Mouse (Mus musculus): ENCODE measurements around the gene Lpp. TPM values are rescaled to one million over a fixed set of nuclear protein-coding genes. Genes with fewer than 3 reads are reported as not detected.

Gene Lpp
- polyA plus RNA-seq, 1 experiment from 2014 or later: 10.9 TPM

DNA sequence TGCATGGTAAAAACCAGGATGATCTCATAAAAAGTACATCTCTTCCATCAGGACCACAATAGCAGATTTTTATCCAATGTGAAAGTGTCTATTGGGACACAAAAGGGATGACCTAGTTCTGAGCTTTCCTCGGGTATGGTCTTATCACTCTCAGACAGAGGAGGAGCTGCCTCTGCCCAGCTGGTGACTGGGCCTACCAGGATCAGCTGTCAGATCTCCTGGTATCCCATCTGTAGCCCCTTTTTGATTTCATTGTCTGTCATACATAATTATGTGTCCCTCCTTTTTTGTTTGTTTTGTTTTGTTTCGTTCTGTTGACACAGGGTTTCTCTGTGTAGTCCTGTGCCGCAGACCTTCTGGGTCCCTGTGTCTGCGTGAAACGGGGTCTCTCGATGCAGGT lies 644.1 kb downstream of the Lpp start:
- no peak for ATAC-seq
- no peak overlapping the region for H3K4me3 ChIP-seq (ENCODE audit: low read length)
- H3K4me2 ChIP-seq (ENCODE audit: low read length): no peak overlapping the region
- no peaks in the 10 kb centered on the region for H3K4me1 ChIP-seq (ENCODE audit: control insufficient read depth, insufficient read depth, low read depth, low read length)
- no peaks in the 10 kb centered on the region for H3K27me3 ChIP-seq (replicated peaks; ENCODE audit: control insufficient read depth, insufficient read depth, low read length)
- H3K27ac ChIP-seq (ENCODE audit: low read depth, low read length): no peak overlapping the region
- no peaks in the 10 kb centered on the region for H3K9me3 ChIP-seq (ENCODE audit: control insufficient read depth, low read length)
- WGBS: 66% methylated on average over 6 of the region's 6 CpGs
- no peak overlapping the region for H3K9ac ChIP-seq (ENCODE audit: low read depth, low read length)
- no peaks in the 10 kb centered on the region for H3K36me3 ChIP-seq (ENCODE audit: control insufficient read depth, insufficient read depth, low read length)

DNA sequence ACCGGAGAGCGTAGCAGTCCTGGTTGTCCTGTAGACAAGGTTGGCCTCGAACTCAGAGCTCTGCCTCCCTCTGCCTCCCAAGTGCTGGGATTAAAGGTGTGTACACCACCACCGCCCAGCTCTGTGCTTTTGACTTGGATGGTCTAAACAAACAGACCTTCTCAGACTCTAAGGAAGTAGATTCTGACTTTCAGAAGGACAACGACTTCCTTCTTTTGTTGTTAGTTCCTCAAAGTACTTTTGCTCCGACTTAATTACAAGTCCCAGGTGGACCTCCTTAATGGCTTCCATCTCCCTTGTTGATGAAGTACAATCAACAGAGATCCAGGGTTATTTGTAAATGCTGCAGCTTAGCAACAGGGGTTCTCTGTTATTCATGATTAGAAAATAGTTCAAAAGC lies 645.2 kb downstream of the Lpp start:
- no peak overlapping the region for H3K27ac ChIP-seq (ENCODE audit: low read depth, low read length)
- no peak for ATAC-seq
- H3K36me3 ChIP-seq (ENCODE audit: control insufficient read depth, insufficient read depth, low read length): no peaks in the 10 kb centered on the region
- WGBS: 92% methylated on average over 6 of the region's 6 CpGs
- H3K27me3 ChIP-seq (replicated peaks; ENCODE audit: control insufficient read depth, insufficient read depth, low read length): no peaks in the 10 kb centered on the region
- H3K4me3 ChIP-seq (ENCODE audit: low read length): no peak overlapping the region
- H3K4me2 ChIP-seq (ENCODE audit: low read length): no peak overlapping the region
- H3K9me3 ChIP-seq (ENCODE audit: control insufficient read depth, low read length): no peaks in the 10 kb centered on the region
- H3K4me1 ChIP-seq (ENCODE audit: control insufficient read depth, insufficient read depth, low read depth, low read length): no peaks in the 10 kb centered on the region
- H3K9ac ChIP-seq (ENCODE audit: low read depth, low read length): no peak overlapping the region

DNA sequence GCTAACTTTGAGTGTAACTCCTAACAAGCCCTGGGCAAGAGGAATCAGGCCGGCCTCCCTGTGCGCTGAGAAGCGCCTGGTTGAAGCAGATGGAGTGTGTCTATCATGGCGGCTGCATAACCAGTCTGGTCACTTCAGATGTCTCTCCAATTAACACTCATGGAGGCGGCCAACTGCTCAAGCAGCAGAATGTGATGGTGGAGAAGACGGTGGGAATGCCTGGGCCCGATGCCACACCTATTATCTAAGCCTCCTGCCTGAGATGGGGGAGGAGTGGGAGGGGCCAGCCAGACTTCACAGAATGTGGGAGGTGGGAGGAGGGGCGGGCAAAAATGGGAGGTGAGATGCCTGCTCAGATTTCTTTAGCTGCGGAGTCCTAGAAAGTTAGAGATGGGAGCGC lies 646.6 kb downstream of the Lpp start:
- peak; percentile 61; the same call in 1 of the 2 replicates for ATAC-seq
- WGBS: 55% methylated on average over 10 of the region's 10 CpGs

DNA sequence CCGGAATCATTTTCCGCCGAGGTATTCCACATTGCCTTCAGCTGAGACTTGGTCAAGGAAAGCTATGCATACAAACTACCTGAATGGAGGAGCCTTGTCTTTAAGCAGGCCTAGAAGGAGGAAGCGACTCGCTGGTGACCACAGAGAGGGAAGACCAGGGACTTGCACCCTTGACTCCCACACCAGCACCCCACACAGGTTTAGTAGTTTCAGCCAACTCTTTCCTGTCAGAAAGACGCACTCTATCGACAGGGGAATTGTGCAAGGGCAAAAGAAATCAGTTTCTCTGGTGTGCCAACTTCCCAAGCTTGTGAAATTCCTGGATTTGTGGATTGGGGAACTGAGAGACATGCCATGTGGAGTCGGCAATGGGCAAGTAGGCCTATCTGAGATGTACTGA lies 647.9 kb downstream of the Lpp start:
- Histone ChIP-seq H3K4me3 (ENCODE audit: low read length) (no peak overlapping the region), H3K4me1 (ENCODE audit: control insufficient read depth, insufficient read depth, low read depth, low read length) (no peaks in the 10 kb centered on the region), H3K27ac (ENCODE audit: low read depth, low read length) (no peak overlapping the region), H3K4me2 (ENCODE audit: low read length) (no peak overlapping the region), H3K27me3 (replicated peaks; ENCODE audit: control insufficient read depth, insufficient read depth, low read length) (no peaks in the 10 kb centered on the region), H3K36me3 (ENCODE audit: control insufficient read depth, insufficient read depth, low read length) (no peaks in the 10 kb centered on the region), H3K9me3 (ENCODE audit: control insufficient read depth, low read length) (no peaks in the 10 kb centered on the region), H3K9ac (ENCODE audit: low read depth, low read length) (no peak overlapping the region)
- 92% methylated on average over 8 of the region's 8 CpGs for WGBS
- no peak for ATAC-seq

More for the DNA sequence above, 646.6 kb downstream of the Lpp start:
- H3K4me1 ChIP-seq (ENCODE audit: control insufficient read depth, insufficient read depth, low read depth, low read length): no peaks in the 10 kb centered on the region
- no peaks in the 10 kb centered on the region for H3K9me3 ChIP-seq (ENCODE audit: control insufficient read depth, low read length)
- H3K9ac ChIP-seq (ENCODE audit: low read depth, low read length): no peak overlapping the region
- H3K27me3 ChIP-seq (replicated peaks; ENCODE audit: control insufficient read depth, insufficient read depth, low read length): no peaks in the 10 kb centered on the region
- no peak overlapping the region for H3K4me3 ChIP-seq (ENCODE audit: low read length)
- no peak overlapping the region for H3K27ac ChIP-seq (ENCODE audit: low read depth, low read length)
- no peak overlapping the region for H3K4me2 ChIP-seq (ENCODE audit: low read length)
- no peaks in the 10 kb centered on the region for H3K36me3 ChIP-seq (ENCODE audit: control insufficient read depth, insufficient read depth, low read length)

DNA sequence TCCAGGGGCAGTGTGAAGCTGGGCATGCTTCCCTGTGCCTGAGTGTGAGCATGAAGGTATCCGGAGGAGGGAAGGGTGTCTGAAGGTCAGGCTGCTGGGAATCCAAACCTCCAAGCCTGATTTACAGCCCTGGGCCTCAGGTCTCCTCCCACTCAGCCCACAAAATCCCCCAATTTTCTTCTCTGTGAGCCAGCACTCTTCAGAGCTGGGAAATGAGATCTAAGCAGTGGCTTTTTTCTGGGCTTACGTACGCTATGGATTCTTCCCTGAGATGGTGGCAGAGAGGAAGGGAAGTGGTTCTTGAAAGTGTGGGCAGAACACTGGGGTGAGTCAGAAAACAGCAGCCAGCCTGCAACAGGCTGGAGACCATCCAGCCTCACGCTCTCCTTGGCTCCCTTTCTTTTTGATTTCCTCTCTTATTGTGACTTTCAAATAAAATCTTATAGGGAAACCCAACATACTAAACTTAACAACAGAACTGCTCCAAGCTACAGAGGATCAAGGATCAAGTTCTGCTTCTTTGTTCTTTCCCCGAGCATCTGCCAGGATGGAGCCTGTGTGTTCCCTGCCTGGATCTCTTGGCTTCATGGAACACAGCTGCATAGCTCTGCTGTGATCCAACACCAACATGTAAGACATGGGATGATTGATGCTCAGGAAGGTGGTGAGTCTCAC lies 648.7 kb downstream of the Lpp start:
- H3K27me3 ChIP-seq (replicated peaks; ENCODE audit: control insufficient read depth, insufficient read depth, low read length): no peaks in the 10 kb centered on the region
- H3K27ac ChIP-seq (ENCODE audit: low read depth, low read length): no peak overlapping the region
- H3K4me1 ChIP-seq (ENCODE audit: control insufficient read depth, insufficient read depth, low read depth, low read length): no peaks in the 10 kb centered on the region
- WGBS: 82% methylated on average over 5 of the region's 5 CpGs
- no peak overlapping the region for H3K9ac ChIP-seq (ENCODE audit: low read depth, low read length)
- ATAC-seq: no peak
- H3K9me3 ChIP-seq (ENCODE audit: control insufficient read depth, low read length): no peaks in the 10 kb centered on the region
- no peak overlapping the region for H3K4me2 ChIP-seq (ENCODE audit: low read length)
- no peak overlapping the region for H3K4me3 ChIP-seq (ENCODE audit: low read length)
- no peaks in the 10 kb centered on the region for H3K36me3 ChIP-seq (ENCODE audit: control insufficient read depth, insufficient read depth, low read length)

MicroRNA genes within 50 kb of the gene (microRNA counts, 519-probe panel; counts per million panel counts)
- 2,591 counts per million, percentile 68 among the panel's probes with 10 or more counts for microRNA mmu-miR-28

Small RNA genes lying within 50 kb of the gene (microRNA-seq; reads per million reads assigned to microRNA genes)
- gene Mir28a: 726 reads per million, percentile 74 among the genes with 10 or more reads in this experiment
